Mouse (Mus musculus) heart, adult 2 months (tissue): ENCODE results near the gene Rfc4.

Source experiments
- CTCF ChIP-seq: fragments of 200-600 bp; IDR thresholded peaks from 2 replicates; pipeline ENCODE4 v1.8.1; 2022; ENCODE audit warnings: antibody characterized with exemption, mild to moderate bottlenecking, moderate library complexity
- POLR2A ChIP-seq: fragments of 200-500 bp; IDR thresholded peaks from 2 replicates; pipeline ENCODE4 v1.6.1; 2011; ENCODE audit warnings: mild to moderate bottlenecking, low read depth, low read length, control low read depth; ENCODE audit not compliant: insufficient read depth

GRCm38 (mm10) chr16:23135421-23136149, 8.0 kb upstream of the Rfc4 start:
- TF ChIP-seq CTCF (peak; percentile 90), POLR2A (no peak)
